Mouse (Mus musculus): ENCODE results near the gene Gm16181.

The Gm16181 gene

GRCm38 (mm10) chr17:35195631-35196320 is 24.9 kb upstream of the Gm16181 start:
- peak; percentile 77 for DNase-seq (ENCODE audit: low read depth, low spot score)

- no peak for DNase-seq (ENCODE audit: low read depth, low spot score)
Observed at GRCm38 (mm10) chr17:35196321-35196641, 24.4 kb upstream of the Gm16181 start.

- no peak for DNase-seq (ENCODE audit: low read depth, low spot score)
Observed at GRCm38 (mm10) chr17:35197126-35197525, 23.5 kb upstream of the Gm16181 start.

GRCm38 (mm10) chr17:35198029-35198428 is 22.6 kb upstream of the Gm16181 start:
- DNase-seq (ENCODE audit: low read depth, low spot score) = no peak

GRCm38 (mm10) chr17:35198946-35199345 is 21.7 kb upstream of the Gm16181 start:
- DNase-seq (ENCODE audit: low read depth, low spot score) = no peak

GRCm38 (mm10) chr17:35200398-35200797 is 20.2 kb upstream of the Gm16181 start:
- DNase-seq (ENCODE audit: low read depth, low spot score) = peak; percentile 42

- DNase-seq (ENCODE audit: low read depth, low spot score) = no peak
Observed at GRCm38 (mm10) chr17:35201128-35201527, 19.5 kb upstream of the Gm16181 start.

GRCm38 (mm10) chr17:35201787-35202186 is 18.8 kb upstream of the Gm16181 start, which contains the start of gene Tnf:
Gene Tnf (minus strand): TSS chr17:35202007.
- no peak for DNase-seq (ENCODE audit: low read depth, low spot score)

- no peak for DNase-seq (ENCODE audit: low read depth, low spot score)
Observed at GRCm38 (mm10) chr17:35202442-35202841, 18.2 kb upstream of the Gm16181 start.

GRCm38 (mm10) chr17:35204494-35205379 is 15.9 kb upstream of the Gm16181 start, which contains the start of gene Lta:
Gene Lta (minus strand): TSS chr17:35205351.
- no peak for DNase-seq (ENCODE audit: low read depth, low spot score)

GRCm38 (mm10) chr17:35205380-35205769 is 15.3 kb upstream of the Gm16181 start:
- DNase-seq (ENCODE audit: low read depth, low spot score) = no peak

- no peak for DNase-seq (ENCODE audit: low read depth, low spot score)
Observed at GRCm38 (mm10) chr17:35209785-35210535, 10.7 kb upstream of the Gm16181 start.

- DNase-seq (ENCODE audit: low read depth, low spot score) = no peak
Observed at GRCm38 (mm10) chr17:35210593-35210992, 10.0 kb upstream of the Gm16181 start.

- DNase-seq (ENCODE audit: low read depth, low spot score) = no peak
Observed at GRCm38 (mm10) chr17:35213071-35213470, 7.6 kb upstream of the Gm16181 start.

- DNase-seq (ENCODE audit: low read depth, low spot score) = no peak
Observed at GRCm38 (mm10) chr17:35218516-35219193, 2.0 kb upstream of the Gm16181 start.

- DNase-seq (ENCODE audit: low read depth, low spot score) = peak; percentile 70
Observed at GRCm38 (mm10) chr17:35219601-35220041, 1.0 kb upstream of the Gm16181 start.

- no peak for DNase-seq (ENCODE audit: low read depth, low spot score)
Observed at GRCm38 (mm10) chr17:35222299-35222698, 1.7 kb downstream of the Gm16181 start.

GRCm38 (mm10) chr17:35224641-35225040 is 4.0 kb downstream of the Gm16181 start:
- DNase-seq (ENCODE audit: low read depth, low spot score) = no peak

GRCm38 (mm10) chr17:35225456-35225855 is 4.8 kb downstream of the Gm16181 start:
- DNase-seq (ENCODE audit: low read depth, low spot score) = no peak

- no peak for DNase-seq (ENCODE audit: low read depth, low spot score)
Observed at GRCm38 (mm10) chr17:35226561-35227046, 6.0 kb downstream of the Gm16181 start.

GRCm38 (mm10) chr17:35231022-35231421 is 10.4 kb downstream of the Gm16181 start:
- no peak for DNase-seq (ENCODE audit: low read depth, low spot score)
